Mouse (Mus musculus): Measurements from ENCODE around the gene Stk11. TPM values are rescaled to one million over a fixed set of nuclear protein-coding genes. Genes with fewer than 3 reads are reported as not detected.

The Stk11 gene
- polyA plus RNA-seq, 1 experiment: 124 TPM

DNA sequence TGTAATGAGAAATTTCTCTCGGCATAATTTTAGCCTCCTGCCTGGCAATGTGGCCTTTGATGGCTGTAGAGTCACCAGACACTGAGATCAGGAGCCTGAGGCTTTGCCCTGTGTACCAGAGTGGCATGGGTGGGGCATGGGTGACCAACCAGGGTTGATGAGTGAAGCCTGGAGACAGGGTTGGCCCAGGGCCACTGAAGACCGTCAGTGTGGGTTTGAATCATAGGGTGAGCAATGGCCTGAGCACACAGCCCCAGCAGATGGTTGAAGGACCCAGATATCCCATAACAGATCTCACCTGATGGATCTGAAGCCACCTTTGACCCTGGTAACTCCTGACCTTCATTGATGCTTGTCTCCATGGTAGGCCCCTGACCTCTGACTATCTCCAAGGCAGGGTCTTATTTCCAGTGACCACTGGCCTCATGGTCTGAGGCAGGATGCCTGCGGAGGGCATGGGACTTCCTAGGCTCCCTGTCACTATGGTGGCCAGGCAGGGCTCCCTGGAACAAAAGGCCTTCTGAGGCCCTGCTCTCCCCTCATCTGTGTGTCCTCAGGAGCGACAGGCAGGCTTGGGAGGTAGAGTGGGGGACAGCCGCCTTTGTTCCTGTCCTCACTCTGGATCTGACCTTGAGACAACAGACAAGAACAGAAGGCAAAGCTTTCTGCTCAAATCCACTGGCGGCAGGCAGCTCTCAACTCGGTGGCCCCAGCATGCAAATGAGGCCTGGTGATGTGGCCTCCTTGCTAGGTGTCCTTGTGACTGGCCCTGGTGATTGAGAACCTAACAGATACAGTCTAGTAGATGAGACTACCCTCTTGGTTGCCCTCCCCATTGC, 62.1 kb downstream of the Stk11 start:
- H3K27ac ChIP-seq (ENCODE audit: insufficient read depth, low read depth, low read length): no peak overlapping the region
- 81% methylated on average over 7 of the region's 7 CpGs for WGBS
- no peak overlapping the region for H3K4me3 ChIP-seq (ENCODE audit: low read depth, low read length)
- peaks cover 3% of the 10 kb centered on the region for H3K4me1 ChIP-seq (ENCODE audit: control insufficient read depth, insufficient read depth, insufficient read length, low read length)
- TF ChIP-seq POLR2A (IDR thresholded peaks at IDR 0.05; ENCODE audit: low read depth, low read length) (no peak), CTCF (IDR thresholded peaks at IDR 0.05; ENCODE audit: extremely low read depth, insufficient read length, insufficient replicate concordance, low read depth, low read length) (no peak)
- peaks cover 11% of the 10 kb centered on the region for H3K27me3 ChIP-seq (ENCODE audit: control insufficient read depth, insufficient read depth, low read length)
- H3K36me3 ChIP-seq (ENCODE audit: control insufficient read depth, insufficient read depth, low read length): no peaks in the 10 kb centered on the region

DNA sequence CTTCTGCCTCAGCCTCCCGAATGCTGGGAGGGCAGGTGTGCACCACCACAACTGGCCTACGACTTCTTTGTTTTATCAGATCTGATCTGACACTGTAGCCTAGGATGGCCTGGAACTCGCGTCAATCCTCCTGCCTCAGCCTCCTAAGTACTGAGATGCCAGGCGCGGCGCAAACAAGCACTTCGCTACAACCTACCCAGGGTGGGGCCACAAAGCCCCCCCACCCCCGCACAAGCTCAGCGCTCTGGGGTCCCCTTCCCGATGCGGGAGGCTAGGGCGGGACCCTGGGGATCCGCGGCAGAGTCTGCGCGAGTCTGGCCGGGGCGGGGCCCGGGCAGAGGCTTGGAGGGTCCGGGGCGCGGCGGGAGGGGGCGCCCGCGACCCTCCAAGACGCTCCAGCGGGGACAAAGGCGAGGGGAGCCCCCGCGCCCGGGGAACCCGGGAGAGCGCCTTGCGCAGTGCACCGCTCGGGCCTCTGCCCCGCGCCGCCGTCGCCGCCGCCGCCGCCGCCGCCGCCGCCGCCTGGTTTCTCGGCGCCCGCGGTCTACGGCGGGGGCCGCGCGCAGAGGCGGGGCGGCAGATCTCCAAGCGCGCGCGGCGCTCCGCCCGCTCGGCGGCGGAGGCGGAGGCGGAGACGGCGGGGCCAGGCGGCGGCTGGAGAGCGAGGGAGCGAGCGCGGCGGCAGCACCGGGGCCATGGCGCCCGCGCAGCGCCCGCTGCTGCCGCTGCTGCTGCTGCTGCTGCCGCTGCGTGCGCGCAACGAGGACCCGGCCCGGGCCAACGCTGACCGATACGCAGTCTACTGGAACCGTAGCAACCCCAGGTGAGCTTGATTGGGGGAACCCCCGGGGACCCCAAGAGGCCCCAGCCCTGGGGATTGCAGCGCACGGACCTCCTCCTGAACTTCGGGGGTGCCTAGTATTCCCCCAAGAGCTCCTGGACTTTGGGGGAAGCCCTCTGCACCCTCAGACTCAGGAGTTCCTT, 63.8 kb downstream of the Stk11 start, which contains the start of gene Efna2:
Gene Efna2, plus strand, starts transcription at position 415 of the 984 bp plus-strand sequence.
- 3% methylated on average over 104 of the region's 106 CpGs for WGBS
- peaks cover 11% of the 10 kb centered on the region for H3K27me3 ChIP-seq (ENCODE audit: control insufficient read depth, insufficient read depth, low read length)
- H3K36me3 ChIP-seq (ENCODE audit: control insufficient read depth, insufficient read depth, low read length): no peaks in the 10 kb centered on the region
- peak within 1 kb of the TSS; percentile 69 for H3K4me3 ChIP-seq (ENCODE audit: low read depth, low read length)
- no peak within 1 kb of the TSS for H3K27ac ChIP-seq (ENCODE audit: insufficient read depth, low read depth, low read length)
- TF ChIP-seq POLR2A (IDR thresholded peaks at IDR 0.05; ENCODE audit: low read depth, low read length) (no peak), CTCF (IDR thresholded peaks at IDR 0.05; ENCODE audit: extremely low read depth, insufficient read length, insufficient replicate concordance, low read depth, low read length) (no peak)
- H3K4me1 ChIP-seq (ENCODE audit: control insufficient read depth, insufficient read depth, insufficient read length, low read length): peaks cover 3% of the 10 kb centered on the region; the same call in 1 of the 2 replicates

Other genes with a start within 250 kb of the Stk11 start
- 1.6 and 2.1 TPM in 2 replicates for gene Prtn3, start 241.3 kb upstream of the Stk11 start, polyA plus RNA-seq (2012; rRNA removed)
- gene Plppr3, start 241.2 kb upstream of the Stk11 start, polyA plus RNA-seq (2012; rRNA removed): 2.8 and 5.3 TPM in 2 replicates
- gene Elane, start 229.6 kb upstream of the Stk11 start, polyA plus RNA-seq (2012; rRNA removed): 0.72 TPM in 1 of 2 replicates, not detected in the other
- gene Cfd, start 224.9 kb upstream of the Stk11 start, polyA plus RNA-seq (2012; rRNA removed): 48.6 and 122 TPM in 2 replicates
- 34.8 and 58.1 TPM in 2 replicates for gene Med16, start 206.9 kb upstream of the Stk11 start, polyA plus RNA-seq (2012; rRNA removed)
- gene Gm26602, start 204.9 kb upstream of the Stk11 start, polyA plus RNA-seq (2012; rRNA removed): not detected in 2 replicates
- gene Kiss1r, start 198.8 kb upstream of the Stk11 start, polyA plus RNA-seq (2012; rRNA removed): 3.0 and 5.9 TPM in 2 replicates
- gene R3hdm4, start 194.6 kb upstream of the Stk11 start, polyA plus RNA-seq (2012; rRNA removed): 86.4 and 104 TPM in 2 replicates
- gene Arid3a, start 188.8 kb upstream of the Stk11 start, polyA plus RNA-seq (2012; rRNA removed): 10.7 and 23.9 TPM in 2 replicates
- gene Wdr18, start 155.7 kb upstream of the Stk11 start, polyA plus RNA-seq (2012; rRNA removed): 34.8 and 44.6 TPM in 2 replicates
- not detected in 2 replicates for gene Grin3b, start 145.1 kb upstream of the Stk11 start, polyA plus RNA-seq (2012; rRNA removed)
- gene Tmem259, start 131.5 kb upstream of the Stk11 start, polyA plus RNA-seq (2012; rRNA removed): 225 and 441 TPM in 2 replicates
- 49.9 and 72.8 TPM in 2 replicates for gene Cnn2, start 127.2 kb upstream of the Stk11 start, polyA plus RNA-seq (2012; rRNA removed)
- 18.1 and 33.4 TPM in 2 replicates for gene Abca7, start 119.3 kb upstream of the Stk11 start, polyA plus RNA-seq (2012; rRNA removed)
- gene Arhgap45, start 99.2 kb upstream of the Stk11 start, polyA plus RNA-seq (2012; rRNA removed): 23.2 and 36.8 TPM in 2 replicates
- gene Polr2e, start 76.0 kb upstream of the Stk11 start, polyA plus RNA-seq (2012; rRNA removed): 140 and 186 TPM in 2 replicates
- gene Gpx4, start 68.6 kb upstream of the Stk11 start, polyA plus RNA-seq (2012; rRNA removed): 388 and 646 TPM in 2 replicates
- gene Sbno2, start 10.2 kb upstream of the Stk11 start, polyA plus RNA-seq (2012; rRNA removed): 61.2 and 126 TPM in 2 replicates
- 2,309 and 4,813 TPM in 2 replicates for gene Atp5d, start 22.8 kb downstream of the Stk11 start, polyA plus RNA-seq (2012; rRNA removed)
- 3.7 and 6.6 TPM in 2 replicates for gene Cbarp, start 25.0 kb downstream of the Stk11 start, polyA plus RNA-seq (2012; rRNA removed)
- 151 and 372 TPM in 2 replicates for gene Midn, start 32.5 kb downstream of the Stk11 start, polyA plus RNA-seq (2012; rRNA removed)
- 18.5 and 48.0 TPM in 2 replicates for gene Cirbp, start 50.2 kb downstream of the Stk11 start, polyA plus RNA-seq (2012; rRNA removed)
- 6.8 and 9.0 TPM in 2 replicates for gene 1600002K03Rik, start 57.1 kb downstream of the Stk11 start, polyA plus RNA-seq (2012; rRNA removed)
- 1.5 and 1.8 TPM in 2 replicates for gene Efna2, start 63.7 kb downstream of the Stk11 start, polyA plus RNA-seq (2012; rRNA removed)
- gene Mum1, start 110.6 kb downstream of the Stk11 start, polyA plus RNA-seq (2012; rRNA removed): 11.6 and 23.7 TPM in 2 replicates
- gene Ndufs7, start 133.3 kb downstream of the Stk11 start, polyA plus RNA-seq (2012; rRNA removed): 800 and 1,176 TPM in 2 replicates
- 13.1 and 55.2 TPM in 2 replicates for gene Gamt, start 145.2 kb downstream of the Stk11 start, polyA plus RNA-seq (2012; rRNA removed)
- 46.6 and 89.3 TPM in 2 replicates for gene Dazap1, start 145.7 kb downstream of the Stk11 start, polyA plus RNA-seq (2012; rRNA removed)
- gene Rps15, start 176.7 kb downstream of the Stk11 start, polyA plus RNA-seq (2012; rRNA removed): 741 and 887 TPM in 2 replicates
- 0.65 and 0.96 TPM in 2 replicates for gene Apc2, start 180.2 kb downstream of the Stk11 start, polyA plus RNA-seq (2012; rRNA removed)
- gene 2310011J03Rik, start 204.7 kb downstream of the Stk11 start, polyA plus RNA-seq (2012; rRNA removed): 47.4 and 74.1 TPM in 2 replicates
- 18.0 and 27.0 TPM in 2 replicates for gene Pcsk4, start 213.7 kb downstream of the Stk11 start, polyA plus RNA-seq (2012; rRNA removed)
- 186 and 287 TPM in 2 replicates for gene Reep6, start 214.2 kb downstream of the Stk11 start, polyA plus RNA-seq (2012; rRNA removed)
- gene Adamtsl5, start 232.6 kb downstream of the Stk11 start, polyA plus RNA-seq (2012; rRNA removed): 74.2 and 136 TPM in 2 replicates
- gene Plk5, start 240.7 kb downstream of the Stk11 start, polyA plus RNA-seq (2012; rRNA removed): 0.75 and 5.9 TPM in 2 replicates